14 mouse cellular contexts compared by ENCODE assay signal in the genomic region with DNA sequence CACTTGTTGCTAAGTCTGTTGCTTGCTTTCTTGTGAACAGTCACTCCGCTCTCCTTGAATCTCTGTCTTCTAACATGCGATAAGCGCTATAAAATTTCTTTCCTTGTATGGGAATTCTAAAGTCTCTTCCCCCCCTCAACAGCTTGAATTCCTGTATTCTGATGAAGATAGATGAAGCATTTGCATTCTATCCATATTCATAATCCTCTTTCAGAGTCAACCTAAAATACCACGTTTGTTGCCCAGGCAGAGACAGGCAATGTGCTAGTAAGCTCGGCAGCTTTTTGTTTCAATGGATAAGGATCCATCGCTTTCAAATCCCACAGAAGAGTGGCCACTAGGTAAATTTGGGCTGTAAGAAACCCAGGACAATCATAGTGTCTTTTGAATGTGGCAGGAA.
"Had no signal": no experiment of that assay in that cellular context is flagged by ENCODE, and none has a peak within 500 bp of the region (broad histone marks: within the 10 kb centered on the region; RNA-seq: fewer than 3 reads in every experiment).

No protein-coding gene starts in this region.

- ATAC-seq: lung, postnatal 0 days; midbrain, embryonic 15.5 days had no signal

- H3K4me3 ChIP-seq: kidney, embryonic 15.5 days; limb, embryonic 10.5 days; liver, embryonic 15.5 days; midbrain, embryonic 15.5 days; neural tube, embryonic 12.5 days had no signal

- DNase-seq: kidney, adult 2 months; kidney, postnatal 36 days; lung, adult 2 months; lung, postnatal 36 days; thymus, adult 18-20 months; thymus, postnatal 14 days had no signal

- H3K4me1 ChIP-seq: liver, embryonic 15.5 days had no signal

- H3K27me3 ChIP-seq: liver, embryonic 15.5 days; midbrain, embryonic 15.5 days; neural tube, embryonic 12.5 days had no signal

- H3K9ac ChIP-seq: kidney, embryonic 15.5 days; liver, embryonic 15.5 days; midbrain, embryonic 15.5 days; neural tube, embryonic 12.5 days had no signal

- H3K4me2 ChIP-seq: kidney, embryonic 15.5 days; liver, embryonic 11.5 days; liver, embryonic 15.5 days; midbrain, embryonic 15.5 days; neural tube, embryonic 12.5 days had no signal

- H3K9me3 ChIP-seq: kidney, embryonic 15.5 days; limb, embryonic 10.5 days; liver, embryonic 15.5 days; midbrain, embryonic 15.5 days; neural tube, embryonic 12.5 days had no signal

- H3K27ac ChIP-seq: kidney, embryonic 15.5 days; limb, embryonic 10.5 days; liver, embryonic 15.5 days; midbrain, embryonic 15.5 days; neural tube, embryonic 12.5 days; stomach, postnatal 0 days had no signal

- H3K36me3 ChIP-seq: kidney, embryonic 15.5 days; limb, embryonic 10.5 days; liver, embryonic 15.5 days; midbrain, embryonic 15.5 days; neural tube, embryonic 12.5 days had no signal
